Mouse (Mus musculus) frontal cortex, postnatal 25 days (tissue): Measurements from ENCODE around the gene Trpv2.

ENCODE experiments used
- DNase-seq, 2 experiments: peaks; one replicate each; pipeline ENCODE4 v3.0.0; 2022; ENCODE audit warnings: low spot score in 2 of 2

Gene Trpv2

DNA sequence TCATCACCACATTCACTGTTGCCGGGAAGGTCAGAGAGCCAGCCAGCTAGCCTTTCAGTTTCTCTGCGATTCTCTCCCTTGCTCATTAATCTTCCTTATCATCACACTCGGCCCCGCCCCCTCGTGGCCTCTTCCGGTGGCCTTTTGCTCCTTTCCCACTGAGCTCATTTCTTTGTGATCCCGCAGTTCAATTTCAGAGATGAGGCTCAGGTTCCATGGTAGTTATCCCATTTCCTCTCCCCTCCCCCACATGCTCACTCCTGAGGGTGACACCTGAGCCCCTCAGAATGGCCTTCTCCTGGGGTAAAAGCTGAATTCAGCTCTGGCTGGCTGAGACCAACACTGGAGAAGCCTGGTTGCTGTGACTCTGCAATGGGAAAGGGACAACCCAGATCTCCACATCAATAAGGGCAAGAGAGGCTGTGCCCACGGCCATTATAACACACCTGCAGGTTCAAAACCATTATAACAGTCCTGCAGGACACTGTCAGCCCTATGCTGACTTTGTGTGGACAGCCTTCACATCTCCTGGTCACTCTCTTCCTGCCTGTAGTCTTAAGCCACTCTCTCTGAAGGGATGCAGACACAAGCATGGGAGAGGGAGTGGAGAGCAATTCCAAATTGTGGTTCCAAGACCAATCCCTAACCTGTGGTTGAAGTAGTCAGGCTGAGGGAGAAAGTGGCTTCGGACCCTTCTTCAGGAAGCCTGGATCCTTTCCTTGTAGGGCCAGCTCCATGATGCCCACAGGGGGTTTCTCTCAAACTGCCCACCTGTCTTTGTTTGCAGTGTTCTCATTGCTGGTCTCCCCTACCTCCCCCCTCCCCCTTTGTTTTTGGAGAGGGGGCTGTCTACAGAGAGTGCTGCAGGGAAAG, 55.3 kb downstream of the Trpv2 start:
- DNase-seq = no peak

DNA sequence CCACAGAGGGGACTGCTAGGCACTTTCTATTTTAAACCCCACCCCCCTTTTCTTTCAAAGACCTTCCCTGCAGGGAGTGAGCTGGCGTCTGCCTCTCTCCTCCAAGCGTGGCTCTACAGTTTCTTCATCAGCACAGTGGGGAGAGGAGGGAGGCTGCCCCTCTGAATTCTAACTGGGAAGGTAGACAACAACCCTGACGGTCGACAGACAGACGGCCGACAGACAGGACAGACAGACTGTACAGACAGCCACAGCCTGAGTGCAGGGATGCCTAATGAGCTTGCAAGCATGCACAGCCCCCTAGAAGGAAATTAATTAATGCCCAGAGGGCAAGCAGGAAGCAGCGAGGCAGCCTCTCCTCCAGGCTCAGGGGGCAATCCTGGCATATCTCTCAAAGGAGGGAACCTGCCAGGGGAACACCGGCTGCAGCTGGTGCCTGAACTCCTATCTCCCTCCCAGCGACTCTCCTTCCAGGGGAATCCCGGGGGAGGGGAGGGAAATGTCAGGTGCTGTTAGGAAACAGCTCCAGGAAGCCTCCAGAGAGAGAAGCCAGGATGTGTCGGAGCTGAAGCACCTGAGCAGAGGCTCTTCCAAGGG, 56.0 kb downstream of the Trpv2 start:
- DNase-seq = no peak

DNA sequence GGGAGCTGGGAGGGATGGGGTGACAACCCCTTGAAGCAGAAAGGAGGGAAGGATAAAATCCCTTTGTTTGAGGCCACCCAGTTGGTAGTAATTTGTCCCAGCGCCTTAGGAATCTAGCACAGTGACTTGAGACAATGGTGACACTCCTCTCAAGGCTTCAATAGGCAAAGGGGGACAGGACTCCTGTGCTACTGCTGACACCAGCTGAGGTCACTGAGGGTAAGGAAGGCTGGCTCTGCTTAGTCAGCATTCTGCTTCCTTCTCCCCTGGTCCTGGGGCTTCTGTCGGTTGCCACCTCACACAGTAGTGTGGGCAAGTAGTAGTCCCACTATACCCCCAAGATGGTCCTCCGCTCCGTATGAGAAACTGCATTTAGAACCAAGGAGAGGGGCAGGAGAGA, 56.9 kb downstream of the Trpv2 start:
- no peak for DNase-seq

DNA sequence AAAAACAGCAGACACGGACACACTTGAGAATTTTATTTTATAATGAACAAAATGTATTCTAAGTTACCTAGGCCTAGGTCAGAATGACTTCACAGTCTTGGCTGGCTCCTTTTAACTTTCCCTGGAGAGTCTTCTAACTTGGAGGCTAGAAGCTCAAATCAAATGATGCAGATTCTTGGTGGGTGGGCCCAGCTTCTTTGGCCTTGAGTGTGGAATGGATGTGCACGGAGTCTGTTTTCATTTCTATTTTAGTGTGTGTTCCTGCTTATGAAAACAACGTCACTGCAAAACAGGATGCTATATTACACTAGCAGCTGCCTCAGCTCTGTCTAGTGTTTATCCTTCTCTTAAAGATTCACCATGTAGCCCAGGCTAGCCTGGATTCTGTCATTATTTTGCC, 61.1 kb downstream of the Trpv2 start:
- no peak for DNase-seq

DNA sequence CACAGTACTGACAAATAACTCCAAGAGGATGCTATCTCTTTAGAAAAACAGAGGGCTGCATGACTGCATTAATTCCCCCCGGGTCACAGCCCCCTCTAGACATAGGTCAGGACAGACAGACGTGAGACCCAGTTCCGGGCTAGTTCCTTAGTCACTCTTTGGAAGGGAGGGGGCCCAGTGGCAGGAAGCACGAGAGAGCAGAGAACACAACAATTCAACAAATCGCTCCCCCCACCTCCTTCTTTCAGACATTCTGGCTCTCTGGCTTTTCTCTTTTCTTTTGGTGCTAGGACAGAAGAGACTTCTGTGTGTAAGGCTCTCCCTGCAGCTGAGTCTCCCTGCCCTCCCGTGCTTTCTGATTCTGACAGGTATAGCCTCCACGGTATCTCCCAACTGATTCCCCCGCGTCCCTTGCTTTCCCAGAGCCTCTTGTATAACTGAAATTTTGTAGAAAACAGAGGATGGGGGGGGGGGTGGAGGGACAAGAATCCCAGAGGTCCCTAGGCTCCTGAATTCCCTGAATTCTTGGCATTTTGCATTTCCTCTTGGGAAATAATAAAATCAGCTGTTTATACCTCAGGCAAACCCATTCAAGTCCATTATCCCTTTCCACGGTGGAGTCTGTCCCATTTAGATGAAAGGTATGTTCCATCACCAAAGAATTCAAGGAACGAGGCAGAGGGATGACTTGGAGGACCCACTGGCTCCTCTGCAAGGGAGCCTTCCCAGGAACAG, 62.0 kb downstream of the Trpv2 start:
- DNase-seq = no peak

DNA sequence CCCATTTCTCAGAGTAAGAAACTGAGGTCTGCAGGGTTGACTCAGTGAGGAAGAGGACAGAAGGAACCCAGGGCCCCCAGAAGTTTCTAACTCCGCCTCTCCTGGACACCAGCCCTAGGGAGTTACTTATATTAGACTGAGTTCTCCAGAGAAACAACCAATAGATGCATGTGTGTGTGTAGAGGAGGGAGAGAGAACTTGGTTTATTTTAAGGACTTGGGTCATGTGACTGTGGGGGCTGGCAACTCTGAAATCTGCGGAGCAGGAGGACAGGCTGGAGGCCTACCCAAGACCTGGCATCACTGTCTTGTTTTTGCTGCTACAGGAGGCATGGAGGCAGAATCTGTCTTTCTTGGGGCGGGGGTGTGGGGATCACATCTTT, 62.5 kb downstream of the Trpv2 start:
- DNase-seq = peak in 1 of 2 experiments; percentile 47

DNA sequence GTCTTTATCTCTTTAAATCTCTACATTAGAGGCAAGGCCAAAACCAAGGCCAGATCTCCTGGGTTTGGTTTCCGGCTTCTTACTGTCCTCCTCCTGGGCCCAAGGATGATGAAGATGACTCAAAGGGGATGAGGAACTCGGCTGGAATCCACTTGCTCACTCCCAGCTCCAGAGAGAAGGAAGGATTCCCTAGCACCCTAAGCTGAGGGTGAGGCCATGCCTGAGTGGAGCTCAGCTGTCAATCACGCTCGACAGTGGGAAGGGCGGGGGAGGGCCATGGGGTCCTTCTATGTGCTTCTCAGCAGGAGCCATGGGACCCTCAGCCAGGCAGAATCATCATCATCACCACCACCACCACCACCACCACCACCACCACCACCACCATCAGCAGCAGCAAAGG, 63.1 kb downstream of the Trpv2 start:
- DNase-seq = no peak

DNA sequence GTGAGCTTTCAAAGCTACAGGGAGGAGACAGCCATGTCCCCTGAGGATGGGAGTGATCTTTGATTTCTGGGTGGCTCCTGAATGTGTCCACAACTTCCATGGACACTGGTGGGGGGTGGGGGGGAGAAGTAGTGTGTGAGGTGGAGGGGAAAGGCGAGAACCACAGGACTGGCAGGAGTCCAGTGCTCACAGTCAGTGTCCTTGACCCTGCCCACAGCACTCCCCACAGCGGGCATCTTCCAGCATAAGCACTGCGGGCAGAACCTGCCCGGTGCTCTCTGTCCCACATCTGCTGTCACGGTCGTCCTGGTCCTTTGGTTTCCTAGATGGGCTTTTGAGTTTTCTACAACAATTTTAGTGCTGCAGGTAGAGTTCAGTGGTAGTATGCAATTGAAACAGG, 63.5 kb downstream of the Trpv2 start:
- no peak for DNase-seq

DNA sequence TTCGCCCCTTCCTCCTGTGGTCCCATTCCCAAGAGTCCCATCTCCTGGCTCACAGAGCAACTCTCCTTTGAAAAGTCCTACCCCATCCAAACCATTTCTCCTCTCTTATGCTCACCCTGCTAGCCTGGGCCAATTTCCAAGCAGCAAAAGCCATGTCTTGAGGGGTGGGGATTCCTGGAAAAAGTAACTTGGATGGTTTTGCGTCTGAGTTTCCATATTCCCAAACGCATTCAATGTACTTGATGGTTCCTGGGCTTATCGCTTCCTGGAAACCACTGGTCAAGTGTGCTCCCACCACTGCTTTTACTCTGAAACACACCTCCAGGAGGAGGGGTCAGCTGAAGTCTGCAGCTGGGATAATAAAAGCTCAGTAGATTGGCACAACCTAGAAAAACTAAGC, 64.1 kb downstream of the Trpv2 start:
- DNase-seq = no peak

DNA sequence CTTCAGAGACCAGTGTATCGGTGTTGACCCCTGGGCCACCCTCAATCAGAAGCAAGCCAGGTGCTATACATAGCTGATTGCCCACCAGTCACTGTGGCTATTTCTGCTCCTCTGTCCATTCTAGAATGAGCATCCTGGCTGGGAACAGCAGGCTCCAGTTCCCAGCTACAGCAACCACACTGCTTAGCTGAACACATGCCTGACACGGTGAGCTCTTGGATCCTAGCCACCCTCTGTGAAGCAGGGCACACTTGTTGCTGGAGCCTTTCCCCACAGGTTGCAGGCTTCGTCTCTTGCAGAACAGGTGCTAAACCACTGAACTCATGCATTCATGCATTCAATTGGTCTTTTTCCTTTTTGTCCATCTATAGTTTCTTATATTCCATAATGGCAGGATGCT, 66.1 kb downstream of the Trpv2 start:
- DNase-seq = no peak

DNA sequence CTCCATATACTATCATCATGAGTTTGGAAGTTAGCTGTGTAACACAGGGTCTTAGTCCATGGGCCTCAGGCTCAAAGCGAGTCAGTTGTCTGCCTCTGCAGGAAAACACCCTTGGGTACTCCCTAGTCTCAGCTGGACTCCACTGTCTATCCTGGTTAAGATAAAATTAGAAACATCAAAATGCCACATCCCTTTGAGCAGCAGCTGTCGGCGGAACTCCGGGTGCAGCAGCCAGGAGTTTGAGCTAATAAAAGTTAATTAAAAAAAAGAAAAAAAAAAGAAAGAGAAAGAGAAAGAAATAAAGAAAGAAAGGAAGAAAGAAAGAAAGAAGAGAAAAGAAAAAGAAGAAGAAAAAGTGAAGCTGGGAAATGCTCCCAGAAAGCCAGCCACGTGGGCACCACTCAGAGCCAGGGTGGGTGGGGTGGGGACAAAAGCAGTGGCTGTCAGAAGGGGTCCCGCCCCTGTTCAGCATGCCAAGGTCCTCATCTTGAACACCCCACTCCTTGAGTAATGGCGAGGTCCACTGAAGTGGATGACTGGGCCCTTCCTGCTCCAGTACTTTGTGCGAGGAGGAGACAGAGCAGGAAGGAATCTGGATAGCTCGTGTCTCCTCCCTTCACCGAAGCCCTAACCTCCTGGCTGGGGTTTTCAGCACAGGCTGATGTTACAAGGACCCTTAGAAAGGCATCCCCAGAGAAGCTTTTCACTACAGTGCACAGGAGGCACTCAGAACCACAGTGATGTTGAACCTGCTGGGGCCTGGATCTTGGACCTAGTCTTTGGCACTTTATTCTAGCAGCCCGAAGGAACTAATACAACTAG, 67.9 kb downstream of the Trpv2 start:
- DNase-seq = no peak

DNA sequence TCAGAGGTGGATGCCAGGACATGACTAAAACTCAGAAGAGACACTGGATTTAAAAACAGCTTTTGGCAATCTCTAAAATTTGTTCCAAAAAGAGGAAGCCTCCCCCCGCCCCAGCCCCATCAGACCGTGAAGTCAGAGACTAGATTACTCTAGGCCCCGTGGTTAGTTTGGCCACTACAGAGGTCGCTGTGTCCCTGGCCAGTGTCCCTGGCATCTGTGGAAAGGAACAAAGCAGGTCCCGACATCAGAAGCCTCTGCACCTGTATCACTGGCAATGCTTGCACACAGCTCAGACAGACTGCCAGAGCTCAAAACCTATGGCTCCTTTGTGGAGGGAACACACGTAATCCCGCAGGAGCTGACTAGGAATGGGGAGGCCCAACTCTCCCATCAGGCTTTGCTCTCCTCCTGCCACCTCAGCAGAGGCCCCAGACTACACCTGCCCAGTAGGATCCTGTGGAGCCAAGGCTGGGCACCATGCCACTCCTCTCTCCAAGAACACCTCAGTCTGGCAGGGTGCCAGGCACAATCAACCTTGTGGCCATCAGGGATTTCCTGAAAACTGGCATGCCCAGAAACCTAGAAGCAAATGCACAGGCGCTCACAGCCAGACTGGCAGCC, 68.8 kb downstream of the Trpv2 start:
- DNase-seq = no peak

DNA sequence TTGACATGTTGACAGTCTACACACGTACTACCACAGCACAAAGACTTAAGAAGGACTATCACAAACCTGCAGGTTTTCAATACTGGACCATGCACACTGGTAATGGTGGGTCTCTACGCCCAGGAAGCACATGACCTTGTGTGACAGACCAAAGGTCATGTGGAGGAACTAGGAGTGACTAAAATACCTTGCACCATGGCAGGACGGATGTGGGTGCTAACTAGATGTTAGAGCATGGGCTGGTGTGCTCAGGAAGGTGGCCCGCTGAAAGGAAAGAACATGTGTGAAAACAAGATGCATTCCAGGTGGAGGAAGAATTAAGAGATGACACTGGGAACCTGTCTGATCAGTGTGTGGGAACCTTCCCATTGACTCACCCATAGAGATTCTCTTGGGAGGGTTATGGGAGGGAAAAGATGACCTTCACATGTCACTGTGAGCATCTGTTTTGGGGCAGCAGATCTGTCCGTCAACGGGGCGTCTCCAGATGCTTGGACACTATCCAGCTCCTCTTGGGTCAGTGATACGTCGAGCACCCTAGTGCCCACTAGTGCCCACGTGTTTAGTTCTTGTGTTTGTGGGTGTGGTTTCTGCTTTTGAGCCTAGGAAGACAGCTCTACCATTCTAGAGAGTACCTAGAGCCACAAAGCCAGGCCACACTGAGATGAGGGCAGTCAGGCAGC, 69.5 kb downstream of the Trpv2 start:
- DNase-seq = no peak

DNA sequence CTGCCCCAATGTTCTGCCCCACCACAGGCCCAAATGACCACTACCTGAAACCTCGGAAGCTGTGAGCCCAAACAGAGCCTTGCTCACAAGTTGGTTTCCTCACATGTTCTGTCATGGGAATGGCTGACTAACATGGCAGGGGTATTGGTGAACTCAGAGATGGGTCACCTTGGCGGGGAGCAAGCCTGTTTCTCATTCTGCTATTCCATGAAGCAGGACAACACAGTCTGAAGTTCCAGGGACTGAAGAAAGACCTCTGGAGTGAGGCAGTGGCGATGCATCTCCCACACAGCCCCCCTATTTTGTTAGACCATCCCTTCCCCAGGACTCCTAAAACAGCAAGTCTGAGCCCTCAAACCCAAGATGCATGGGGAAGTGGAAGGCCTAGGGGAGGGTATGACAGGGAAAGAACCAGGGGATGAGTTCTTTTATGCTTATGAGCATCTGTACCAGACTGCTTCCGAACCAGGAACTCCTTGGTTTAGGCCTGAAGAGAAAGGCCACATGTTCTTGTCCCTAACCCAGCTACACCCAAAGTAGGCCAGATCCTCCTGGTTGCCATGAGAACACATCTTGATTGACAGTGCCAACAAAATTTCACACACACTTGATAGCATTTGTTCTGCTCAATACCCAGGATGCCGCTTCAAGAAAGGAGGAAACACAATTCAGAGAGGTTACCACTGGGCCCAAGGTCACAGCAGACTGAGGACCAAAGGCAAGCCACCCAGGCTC, 70.5 kb downstream of the Trpv2 start:
- no peak for DNase-seq

DNA sequence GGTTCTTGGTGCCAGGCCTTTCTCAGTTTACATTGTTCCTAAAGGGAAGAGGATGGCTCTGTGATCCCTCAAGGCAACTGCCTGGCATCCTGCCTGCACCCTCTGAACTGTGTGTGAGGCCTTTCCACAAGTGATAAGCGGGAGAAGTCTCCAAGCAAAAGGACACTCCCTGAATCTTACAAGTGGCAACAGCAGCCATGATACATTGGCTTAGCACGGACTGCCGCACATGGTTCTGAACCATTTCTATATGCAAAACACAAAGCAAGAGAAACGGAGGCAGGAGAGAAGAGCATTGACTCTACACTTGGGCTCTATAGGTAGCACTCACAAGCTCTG, 71.0 kb downstream of the Trpv2 start:
- no peak for DNase-seq

DNA sequence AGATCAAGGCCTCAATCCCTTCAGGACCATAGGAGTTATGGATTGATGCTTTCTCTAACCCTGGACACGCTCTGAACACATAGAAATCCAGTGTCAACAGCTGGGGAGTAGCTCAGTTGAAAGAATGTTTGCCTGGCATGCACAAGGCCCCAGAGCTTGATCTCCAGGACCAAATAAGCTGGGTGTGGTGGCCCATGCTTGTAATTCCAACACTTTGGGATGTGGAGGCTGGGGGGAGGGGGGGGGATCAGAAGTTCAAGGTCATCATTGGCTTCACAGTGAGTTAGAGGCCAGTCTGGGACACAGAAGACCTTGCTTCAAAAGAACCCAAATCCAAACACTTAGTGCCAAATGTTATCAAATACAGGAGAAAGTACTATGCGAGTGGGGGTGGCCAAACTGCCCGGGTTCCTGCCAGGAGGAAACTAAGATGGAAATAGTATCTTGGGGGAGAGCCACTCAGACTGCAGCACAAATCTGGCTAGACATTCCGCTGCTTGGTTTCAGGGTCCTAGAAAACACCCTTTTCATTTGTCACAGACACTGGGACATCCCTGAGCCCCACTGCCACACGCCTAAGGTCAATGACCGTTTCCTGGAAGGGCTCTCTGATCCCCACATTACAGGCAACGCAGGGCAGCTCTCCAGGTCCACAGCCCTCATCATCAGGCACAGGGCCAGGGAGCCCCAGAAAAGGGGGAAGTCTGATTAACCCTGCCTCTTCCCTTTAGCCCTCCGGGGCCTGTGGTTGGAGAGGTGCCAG, 71.6 kb downstream of the Trpv2 start:
- peak in 1 of 2 experiments; percentile 35 for DNase-seq

DNA sequence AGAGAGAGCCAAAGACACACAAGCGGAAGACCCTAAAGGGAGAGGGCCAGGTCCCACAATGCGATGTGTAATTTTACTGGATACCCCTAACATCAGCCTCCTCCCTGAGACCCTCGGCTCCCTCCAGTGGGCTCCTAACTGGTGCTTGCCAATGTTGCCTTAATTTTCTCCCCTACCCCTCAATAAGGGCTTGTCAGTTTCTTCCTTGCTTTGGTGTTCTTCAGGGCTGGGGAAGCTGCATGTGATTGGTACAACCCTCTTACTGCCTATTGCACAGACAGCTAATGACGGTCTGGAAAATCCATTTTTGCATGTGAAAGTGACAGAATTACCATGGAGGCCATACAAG, 72.2 kb downstream of the Trpv2 start:
- DNase-seq = no peak

DNA sequence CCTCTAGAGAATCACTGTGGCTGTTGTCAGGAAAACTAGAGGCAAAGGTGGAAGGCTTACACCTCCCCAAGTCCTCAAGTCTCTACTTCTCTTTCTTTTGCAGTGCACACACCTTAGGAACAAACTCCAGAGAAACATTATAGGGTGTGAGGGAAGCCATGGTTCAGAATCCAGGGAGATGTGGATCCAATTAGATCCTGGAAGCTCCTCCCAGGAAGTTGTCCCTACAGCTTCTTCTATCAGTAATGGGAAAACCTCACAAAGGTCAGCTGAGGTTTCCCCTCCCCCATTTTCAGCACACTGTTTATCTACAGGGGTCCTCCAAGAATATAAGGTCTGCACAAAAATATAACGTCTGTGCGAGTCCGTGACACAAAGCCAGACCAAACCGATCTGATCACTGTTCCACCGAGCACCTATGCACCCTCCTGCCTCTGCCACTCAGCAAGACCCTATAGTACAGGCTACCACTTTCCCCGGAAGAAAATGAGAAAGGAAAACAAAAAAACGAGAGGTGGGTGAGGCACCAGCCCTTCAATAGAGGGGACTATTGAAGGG, 72.8 kb downstream of the Trpv2 start:
- DNase-seq = no peak
